Mouse (Mus musculus) brain, embryonic 14.5 days (tissue): Measurements from ENCODE around the gene Ankrd11.

ENCODE experiments used
- CTCF ChIP-seq: fragments of 200-500 bp; IDR thresholded peaks from 2 replicates; pipeline ENCODE4 v1.5.1; 2012; ENCODE audit warnings: inconsistent platforms, mild to moderate bottlenecking, moderate library complexity, borderline replicate concordance; ENCODE audit not compliant: insufficient read depth, insufficient read length; ENCODE audit errors: extremely low read depth
- POLR2A ChIP-seq: fragments of 200-500 bp; IDR thresholded peaks from 2 replicates; pipeline ENCODE4 v1.6.1; 2012; ENCODE audit warnings: mild to moderate bottlenecking, inconsistent platforms, borderline replicate concordance; ENCODE audit not compliant: poor library complexity, insufficient read depth, insufficient read length, severe bottlenecking; ENCODE audit errors: extremely low read depth

DNA sequence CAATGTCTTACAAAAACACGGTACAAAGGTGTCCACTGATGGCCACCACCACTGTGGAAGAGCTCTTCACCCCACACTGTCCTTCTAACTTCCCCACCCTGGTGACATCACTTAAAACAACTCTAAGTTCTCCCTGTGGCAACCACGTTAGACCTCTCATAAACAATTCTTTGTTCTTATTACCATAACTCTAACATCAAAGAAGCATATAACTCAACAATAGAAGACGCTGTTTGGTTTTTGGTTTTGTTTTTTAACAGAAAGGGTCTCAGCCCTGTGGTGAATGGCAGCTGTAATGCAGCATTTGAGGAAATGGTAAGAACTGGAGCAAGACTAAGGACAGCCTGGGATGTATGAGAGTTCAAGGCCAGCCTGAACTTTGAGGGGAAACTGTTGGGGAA lies 16.1 kb downstream of the Ankrd11 start:
- TF ChIP-seq CTCF (no peak), POLR2A (no peak)
